32 mouse cellular contexts compared by ENCODE assay signal in genomic region chr1:106320583-106320982, GRCm38 (mm10).
DNase-seq lines count a peak whose midpoint lies in the region; ATAC-seq lines count a peak whose summit lies in the region.
"Had no signal": no experiment of that assay in that cellular context is flagged by ENCODE, and none has a peak within 500 bp of the region (broad histone marks: within the 10 kb centered on the region; RNA-seq: fewer than 3 reads in every experiment).

No protein-coding gene starts in this region.

- H3K4me2 ChIP-seq in liver, embryonic 12.5 days, result no peak overlapping the region
- H3K4me2 ChIP-seq: embryonic facial prominence, embryonic 12.5 days; intestine, embryonic 15.5 days; limb, embryonic 15.5 days; liver, embryonic 15.5 days; lung, embryonic 15.5 days had no signal

- H3K27ac ChIP-seq in liver, embryonic 12.5 days, result no peak overlapping the region
- H3K27ac ChIP-seq: embryonic facial prominence, embryonic 12.5 days; forebrain, embryonic 10.5 days; gastrocnemius, adult 2 months; hindbrain, embryonic 10.5 days; intestine, embryonic 15.5 days; limb, embryonic 10.5 days; limb, embryonic 15.5 days; liver, embryonic 15.5 days; lung, embryonic 15.5 days; macrophage had no signal

- no peak overlapping the region for H3K4me3 ChIP-seq in liver, embryonic 12.5 days
- H3K4me3 ChIP-seq: embryonic facial prominence, embryonic 12.5 days; forebrain, embryonic 10.5 days; gastrocnemius, adult 2 months; hindbrain, embryonic 10.5 days; intestine, embryonic 15.5 days; limb, embryonic 10.5 days; limb, embryonic 15.5 days; liver, embryonic 15.5 days; lung, embryonic 15.5 days had no signal

- no peaks in the 10 kb centered on the region for H3K4me1 ChIP-seq in liver, embryonic 12.5 days
- H3K4me1 ChIP-seq: embryonic facial prominence, embryonic 12.5 days; forebrain, embryonic 10.5 days; hindbrain, embryonic 10.5 days; intestine, embryonic 15.5 days; limb, embryonic 10.5 days; limb, embryonic 15.5 days; liver, embryonic 15.5 days; lung, embryonic 15.5 days had no signal

- H3K9ac ChIP-seq in liver, embryonic 12.5 days, result no peak overlapping the region
- H3K9ac ChIP-seq: embryonic facial prominence, embryonic 12.5 days; intestine, embryonic 15.5 days; limb, embryonic 15.5 days; liver, embryonic 15.5 days; lung, embryonic 15.5 days had no signal

- 45% methylated on average over 1 of the region's 1 CpGs for WGBS in large intestine, adult 2 months
- 62% methylated on average over 1 of the region's 1 CpGs for WGBS in liver, embryonic 12.5 days (ENCODE audit: insufficient replicate concordance)

- no peaks in the 10 kb centered on the region for H3K9me3 ChIP-seq in liver, embryonic 12.5 days (replicated peaks)
- H3K9me3 ChIP-seq: embryonic facial prominence, embryonic 12.5 days; forebrain, embryonic 10.5 days; hindbrain, embryonic 10.5 days; intestine, embryonic 15.5 days; limb, embryonic 10.5 days; limb, embryonic 15.5 days; liver, embryonic 15.5 days; lung, embryonic 15.5 days had no signal

- H3K27me3 ChIP-seq in liver, embryonic 12.5 days (replicated peaks), result no peaks in the 10 kb centered on the region
- H3K27me3 ChIP-seq: embryonic facial prominence, embryonic 12.5 days; intestine, embryonic 15.5 days; limb, embryonic 15.5 days; liver, embryonic 15.5 days; lung, embryonic 15.5 days; Patski had no signal

- peak; percentile 19 for DNase-seq in CD4-positive, CD25-positive, alpha-beta regulatory T cell, adult 2 months (ENCODE audit: low read depth, low spot score)
- DNase-seq in A20 (ENCODE audit: low read depth, low spot score), result peak; percentile 38
- peak; percentile 65 for DNase-seq in large intestine, adult 2 months (ENCODE audit: low read depth, low spot score)
- no peak for DNase-seq in cerebellum, adult 9-10 months
- no peak for DNase-seq in Muller cell, postnatal 12 days (ENCODE audit: inconsistent ontology term)
- DNase-seq: adrenal gland, postnatal 36 days; cerebellum, adult 8-10 months; cerebellum, postnatal 36 days; embryo, embryonic 11 days; gastrocnemius, adult 2 months; heart, postnatal 14 days; kidney, adult 2 months; kidney, postnatal 36 days; layer of hippocampus, postnatal 36 days; midbrain, embryonic 14.5 days; right cerebral cortex, adult 18-20 months; spleen, adult 18-20 months had no signal

- no peak for ATAC-seq in CD4-positive, CD25-positive, alpha-beta regulatory T cell, adult 4 months
- 0 out of 2 replicates have a peak, but pooled peaks have one; percentile 23 for ATAC-seq in common myeloid progenitor, adult 5-6 weeks (replicated peaks; ENCODE audit: low read depth, poor library complexity, severe bottlenecking)
- ATAC-seq in liver, embryonic 12.5 days, result no peak
- ATAC-seq: forebrain, embryonic 16.5 days; hindbrain, embryonic 16.5 days; intestine, embryonic 15.5 days; Patski had no signal

- no peaks in the 10 kb centered on the region for H3K36me3 ChIP-seq in liver, embryonic 12.5 days
- H3K36me3 ChIP-seq: embryonic facial prominence, embryonic 12.5 days; intestine, embryonic 15.5 days; limb, embryonic 10.5 days; limb, embryonic 15.5 days; liver, embryonic 15.5 days; lung, embryonic 15.5 days had no signal

Comparison
In these comparisons a context has a peak if more than half of its experiments do, and no peak if none do; other contexts are left out.
1. DNase-seq: peak in CD4-positive, CD25-positive, alpha-beta regulatory T cell, adult 2 months (single experiment), A20 (single experiment) and large intestine, adult 2 months (single experiment); none in cerebellum, adult 9-10 months (single experiment) and Muller cell, postnatal 12 days (single experiment).